Mouse (Mus musculus) heart, adult 2 months (tissue): Measurements from ENCODE around the gene Cntrl. TPM values are rescaled to one million over a fixed set of nuclear protein-coding genes. Genes with fewer than 3 reads are reported as not detected.

Experiments
- DNase-seq, 2 experiments: peaks; one replicate each; pipeline ENCODE4 v3.0.0; 2021
- H3K27ac ChIP-seq: fragments of 200-600 bp; 2 replicates; pipeline ENCODE4 v1.8.1; 2022
- H3K27me3 ChIP-seq: fragments of 200-500 bp; 2 replicates; pipeline ENCODE4 v1.6.1; 2012; ENCODE audit warnings: mild to moderate bottlenecking, low read length, inconsistent platforms, mixed read lengths; ENCODE audit not compliant: control insufficient read depth, insufficient read depth
- H3K36me3 ChIP-seq: fragments of 200-500 bp; 2 replicates; pipeline ENCODE4 v1.6.1; 2012; ENCODE audit warnings: low read length, inconsistent platforms; ENCODE audit not compliant: control insufficient read depth, insufficient read depth
- H3K4me1 ChIP-seq: fragments of 200-500 bp; 2 replicates; pipeline ENCODE4 v1.6.1; 2011; ENCODE audit warnings: low read length; ENCODE audit not compliant: control insufficient read depth, insufficient read depth
- H3K4me3 ChIP-seq: fragments of 200-600 bp; 2 replicates; pipeline ENCODE4 v1.8.1; 2022
- H3K79me2 ChIP-seq: fragments of 200-500 bp; replicated peaks from 2 replicates; pipeline ENCODE4 v1.6.1; 2012; ENCODE audit warnings: mild to moderate bottlenecking, inconsistent platforms, low read length, moderate library complexity, mixed read lengths; ENCODE audit not compliant: control insufficient read depth, insufficient read depth
- H3K9ac ChIP-seq: fragments of 200-500 bp; 2 replicates; pipeline ENCODE4 v1.6.1; 2012; ENCODE audit warnings: low read depth, mild to moderate bottlenecking, control low read depth, inconsistent platforms, low read length, mixed read lengths
- CTCF ChIP-seq: fragments of 200-600 bp; IDR thresholded peaks from 2 replicates; pipeline ENCODE4 v1.8.1; 2022; ENCODE audit warnings: antibody characterized with exemption, mild to moderate bottlenecking, moderate library complexity
- EP300 ChIP-seq: fragments of 200-500 bp; IDR thresholded peaks from 2 replicates; pipeline ENCODE4 v1.6.1; 2011; ENCODE audit warnings: low read depth, low read length, control low read depth; ENCODE audit not compliant: insufficient read depth
- POLR2A ChIP-seq: fragments of 200-500 bp; IDR thresholded peaks from 2 replicates; pipeline ENCODE4 v1.6.1; 2011; ENCODE audit warnings: mild to moderate bottlenecking, low read depth, low read length, control low read depth; ENCODE audit not compliant: insufficient read depth
- whole genome bisulfite sequencing: fragments of 180-500 bp; shearing (Covaris S2); methylation state at CpG from one replicate; pipeline ENCODE4 v1.1.7; 2018; 5-methylcytosine and 5-hydroxymethylcytosine counted together
- intact Hi-C: fragments of 180-260 bp; cut with DNase I; formaldehyde crosslinking; loops from one replicate; pipeline ENCODE4 v1.15.1; 2025
- polyA plus RNA-seq: library from polyadenylated mRNA; depleted of rRNA; stranded (reverse); fragments of >200 nt; gene quantifications from 2 replicates; pipeline ENCODE4 v1.2.3, GENCODE M21; 2012
- total RNA-seq, 2 experiments: library from RNA; stranded (reverse); gene quantifications; 2 replicates each; pipeline ENCODE4 v1.2.3; 2021

Cntrl gene
- total and polyA plus RNA-seq, 3 experiments: 5.0 to 6.5 (median 5.3) TPM

- peak; percentile 97 to 98 for DNase-seq
- WGBS: under 1% methylated on average over 21 of the region's 21 CpGs
- Histone ChIP-seq H3K4me3 (peak overlapping the region; percentile 58), H3K27me3 (no peaks in the 10 kb centered on the region), H3K79me2 (no peaks in the 10 kb centered on the region), H3K27ac (peak overlapping the region; percentile 83), H3K4me1 (peaks cover 4% of the 10 kb centered on the region), H3K9ac (peak overlapping the region; percentile 58), H3K36me3 (no peaks in the 10 kb centered on the region; the same call in 1 of the 2 replicates)
- intact Hi-C loops: loop anchor here (1.0 kb wide), 1 partner anchor 23 kb away; the partner anchor contains the start of gene Cntrl
- TF ChIP-seq EP300 (peak; percentile 67; the same call in 1 of the 2 replicates), CTCF (peak; percentile 49), POLR2A (peak; percentile 87)
These were observed 22.8 kb downstream of the Cntrl start for GRCm38 (mm10) chr2:35131991-35132661.

GRCm38 (mm10) chr2:35132662-35133055 is 23.4 kb downstream of the Cntrl start:
- DNase-seq: no peak
- intact Hi-C loops: loop anchor here (1.0 kb wide), 1 partner anchor 23 kb away; the partner anchor contains the start of gene Cntrl
- TF ChIP-seq CTCF: no peak
- no peak for TF ChIP-seq POLR2A
- no peak for TF ChIP-seq EP300
- no peaks in the 10 kb centered on the region for H3K27me3 ChIP-seq
- H3K79me2 ChIP-seq: no peaks in the 10 kb centered on the region
- WGBS: 7% methylated on average over 5 of the region's 5 CpGs
- peaks cover 4% of the 10 kb centered on the region for H3K4me1 ChIP-seq
- no peaks in the 10 kb centered on the region; the same call in 1 of the 2 replicates for H3K36me3 ChIP-seq
- H3K27ac ChIP-seq: peak overlapping the region; percentile 83
- H3K4me3 ChIP-seq: peak overlapping the region; percentile 58
- peak overlapping the region; percentile 50; the same call in 1 of the 2 replicates for H3K9ac ChIP-seq

GRCm38 (mm10) chr2:35133891-35134290 is 24.6 kb downstream of the Cntrl start:
- TF ChIP-seq POLR2A (no peak), CTCF (no peak), EP300 (no peak)
- Histone ChIP-seq H3K36me3 (no peaks in the 10 kb centered on the region; the same call in 1 of the 2 replicates), H3K27me3 (no peaks in the 10 kb centered on the region), H3K79me2 (no peaks in the 10 kb centered on the region), H3K4me1 (peaks cover 4% of the 10 kb centered on the region), H3K9ac (no peak overlapping the region), H3K4me3 (no peak overlapping the region), H3K27ac (no peak overlapping the region)
- no peak for DNase-seq
- intact Hi-C loops: no loop called here
- 87% methylated on average over 5 of the region's 5 CpGs for WGBS

GRCm38 (mm10) chr2:35138576-35138975 is 29.3 kb downstream of the Cntrl start:
- TF ChIP-seq CTCF (no peak), EP300 (no peak), POLR2A (no peak)

GRCm38 (mm10) chr2:35141673-35142072 is 32.4 kb downstream of the Cntrl start:
- Histone ChIP-seq H3K36me3 (no peaks in the 10 kb centered on the region), H3K4me1 (no peaks in the 10 kb centered on the region), H3K27me3 (no peaks in the 10 kb centered on the region), H3K79me2 (no peaks in the 10 kb centered on the region), H3K27ac (no peak overlapping the region), H3K9ac (no peak overlapping the region), H3K4me3 (no peak overlapping the region)
- DNase-seq: no peak
- intact Hi-C loops: no loop called here
- WGBS: 91% methylated on average over 3 of the region's 3 CpGs
- TF ChIP-seq EP300 (no peak), CTCF (no peak), POLR2A (no peak)

More at GRCm38 (mm10) chr2:35138576-35138975, 29.3 kb downstream of the Cntrl start:
- Histone ChIP-seq H3K27ac (no peak overlapping the region), H3K4me1 (no peaks in the 10 kb centered on the region), H3K27me3 (no peaks in the 10 kb centered on the region), H3K4me3 (no peak overlapping the region), H3K79me2 (no peaks in the 10 kb centered on the region), H3K36me3 (no peaks in the 10 kb centered on the region; the same call in 1 of the 2 replicates), H3K9ac (no peak overlapping the region)
- DNase-seq: no peak
- intact Hi-C loops: no loop called here
- WGBS: 81% methylated on average over 1 of the region's 1 CpGs

GRCm38 (mm10) chr2:35148806-35149205 is 39.5 kb downstream of the Cntrl start:
- no peak for TF ChIP-seq CTCF
- no peak for TF ChIP-seq EP300
- no peak for TF ChIP-seq POLR2A
- H3K36me3 ChIP-seq: peaks cover 4% of the 10 kb centered on the region
- H3K27ac ChIP-seq: no peak overlapping the region
- H3K27me3 ChIP-seq: no peaks in the 10 kb centered on the region
- no peak for DNase-seq
- no peaks in the 10 kb centered on the region for H3K4me1 ChIP-seq
- 93% methylated on average over 10 of the region's 10 CpGs for WGBS
- H3K79me2 ChIP-seq: no peaks in the 10 kb centered on the region
- intact Hi-C loops: no loop called here
- H3K4me3 ChIP-seq: no peak overlapping the region
- no peak overlapping the region for H3K9ac ChIP-seq
